Mouse (Mus musculus) embryo, embryonic 10 days (tissue): ENCODE results near the gene Gsta4.
A peak's percentile ranks its signal among the peaks of the same experiment; 100 is the strongest.
"Not testable (repeated sequence)": the region's sequence is repeated elsewhere in the genome, so short reads cannot be mapped to it uniquely, and the experiment has no call there.

Experiments used
- DNase-seq: peaks from one replicate; pipeline ENCODE4 v3.0.0-alpha.2; 2015; ENCODE audit warnings: low spot score

The Gsta4 gene

GRCm38 (mm10) chr9:78182474-78182873, at the start of gene Gsta4:
TSS of gene Gsta4 (plus strand) at chr9:78182774.
- DNase-seq = not testable (repeated sequence)

- no peak for DNase-seq
Measured at GRCm38 (mm10) chr9:78135658-78136057, 46.9 kb upstream of the Gsta4 start.

GRCm38 (mm10) chr9:78138044-78138676, 44.4 kb upstream of the Gsta4 start:
- DNase-seq = no peak

GRCm38 (mm10) chr9:78139463-78139862, 43.1 kb upstream of the Gsta4 start:
- no peak for DNase-seq

GRCm38 (mm10) chr9:78146099-78146498, 36.5 kb upstream of the Gsta4 start:
- no peak for DNase-seq

- peak; percentile 23 for DNase-seq
Measured at GRCm38 (mm10) chr9:78146627-78147026, 35.9 kb upstream of the Gsta4 start.

- no peak for DNase-seq
Measured at GRCm38 (mm10) chr9:78148149-78148548, 34.4 kb upstream of the Gsta4 start.

GRCm38 (mm10) chr9:78149770-78150169, 32.8 kb upstream of the Gsta4 start:
- DNase-seq = not testable (repeated sequence)

- no peak for DNase-seq
Measured at GRCm38 (mm10) chr9:78154211-78154977, 28.2 kb upstream of the Gsta4 start.

GRCm38 (mm10) chr9:78157221-78157620, 25.4 kb upstream of the Gsta4 start:
- DNase-seq = no peak

- DNase-seq = no peak
Measured at GRCm38 (mm10) chr9:78163291-78163690, 19.3 kb upstream of the Gsta4 start.

GRCm38 (mm10) chr9:78164741-78165140, 17.8 kb upstream of the Gsta4 start:
- no peak for DNase-seq

- no peak for DNase-seq
Measured at GRCm38 (mm10) chr9:78165454-78165853, 17.1 kb upstream of the Gsta4 start.

GRCm38 (mm10) chr9:78166694-78167452, 15.7 kb upstream of the Gsta4 start:
- DNase-seq = no peak

- DNase-seq = no peak
Measured at GRCm38 (mm10) chr9:78167453-78167969, 15.1 kb upstream of the Gsta4 start.

- DNase-seq = no peak
Measured at GRCm38 (mm10) chr9:78168864-78169263, 13.7 kb upstream of the Gsta4 start.

- no peak for DNase-seq
Measured at GRCm38 (mm10) chr9:78174016-78174415, 8.6 kb upstream of the Gsta4 start.

GRCm38 (mm10) chr9:78174925-78175276, 7.7 kb upstream of the Gsta4 start:
- DNase-seq = not testable (repeated sequence)

- peak; percentile 95 for DNase-seq
Measured at GRCm38 (mm10) chr9:78175277-78176200, 7.0 kb upstream of the Gsta4 start.

GRCm38 (mm10) chr9:78176201-78176727, 6.3 kb upstream of the Gsta4 start:
- DNase-seq = peak; percentile 96

GRCm38 (mm10) chr9:78176831-78177230, 5.7 kb upstream of the Gsta4 start:
- DNase-seq = no peak
